Mouse (Mus musculus) forebrain, embryonic 12.5 days (tissue): Measurements from ENCODE around the gene Raet1d. TPM values are rescaled to one million over a fixed set of nuclear protein-coding genes. Genes with fewer than 3 reads are reported as not detected.
"Not testable (repeated sequence)": the region's sequence is repeated elsewhere in the genome, so short reads cannot be mapped to it uniquely, and the experiment has no call there.

Source experiments
- ATAC-seq: fragments of 200-750 bp; cut with Nextera tagmentation; 2 replicates; pipeline ENCODE4 v1.8.0; 2017; ENCODE audit warnings: moderate TSS enrichment; ENCODE audit not compliant: low FRiP score
- H3K27ac ChIP-seq: fragments of 300-500 bp; sonication (generic); 2 replicates; pipeline ENCODE4 v1.5.1; 2016; ENCODE audit warnings: mild to moderate bottlenecking
- H3K27me3 ChIP-seq: fragments of 300-500 bp; sonication (generic); 2 replicates; pipeline ENCODE4 v1.6.1; 2016; ENCODE audit warnings: mild to moderate bottlenecking
- H3K36me3 ChIP-seq: fragments of 300-500 bp; sonication (generic); replicated peaks from 2 replicates; pipeline ENCODE4 v1.6.1; 2016; ENCODE audit warnings: mild to moderate bottlenecking
- H3K4me1 ChIP-seq: fragments of 300-500 bp; sonication (generic); 2 replicates; pipeline ENCODE4 v1.6.1; 2016
- H3K4me2 ChIP-seq: fragments of 300-500 bp; sonication (generic); 2 replicates; pipeline ENCODE4 v1.6.1; 2016; ENCODE audit warnings: mild to moderate bottlenecking, moderate library complexity
- H3K4me3 ChIP-seq: fragments of 300-500 bp; sonication (generic); replicated peaks from 2 replicates; pipeline ENCODE4 v1.5.1; 2016; ENCODE audit warnings: mild to moderate bottlenecking
- H3K9ac ChIP-seq: fragments of 300-500 bp; sonication (generic); 2 replicates; pipeline ENCODE4 v1.6.1; 2016; ENCODE audit warnings: mild to moderate bottlenecking
- H3K9me3 ChIP-seq: fragments of 300-500 bp; sonication (generic); 2 replicates; pipeline ENCODE4 v1.6.1; 2016
- WGBS: fragments of 180-500 bp; shearing (Covaris S2); methylation state at CpG from one replicate; pipeline ENCODE4 v1.1.7; 2016; 5-methylcytosine and 5-hydroxymethylcytosine counted together
- polyA plus RNA-seq: library from polyadenylated mRNA; unstranded; fragments of >200 nt; fragmentation: Nextera tagmentation; extraction: Ambion mirVana; gene quantifications from 2 replicates; pipeline ENCODE4 v1.2.1, GENCODE M21; 2016

Raet1d gene
- 11.2 and 12.6 TPM in 2 replicates for polyA plus RNA-seq

DNA sequence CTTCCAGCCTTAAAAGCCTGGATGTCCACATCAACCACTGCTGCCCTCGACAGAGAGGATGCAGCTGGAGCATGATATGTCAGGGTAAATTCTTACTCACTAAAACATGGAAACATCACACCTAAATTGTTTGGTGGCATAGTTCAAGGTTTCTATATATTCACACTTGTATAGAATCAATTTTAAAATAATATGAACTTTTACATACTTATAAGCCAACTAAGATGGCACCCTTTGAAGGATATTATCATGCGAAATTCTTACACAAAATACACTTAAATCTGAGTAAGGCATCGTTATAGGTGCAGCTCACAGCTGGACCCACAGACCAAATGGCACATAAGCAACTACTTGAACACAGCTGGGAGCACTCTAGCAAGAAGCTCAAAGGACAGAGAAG lies at the start of gene Raet1d:
TSS of gene Raet1d (plus strand) at position 301 of the 400 bp plus-strand sequence.
- not testable (repeated sequence) for H3K9ac ChIP-seq, H3K36me3 ChIP-seq, H3K27me3 ChIP-seq, H3K4me1 ChIP-seq, H3K27ac ChIP-seq, H3K4me3 ChIP-seq, ATAC-seq, H3K4me2 ChIP-seq, H3K9me3 ChIP-seq
- WGBS = 66% methylated on average over 3 of the region's 3 CpGs

DNA sequence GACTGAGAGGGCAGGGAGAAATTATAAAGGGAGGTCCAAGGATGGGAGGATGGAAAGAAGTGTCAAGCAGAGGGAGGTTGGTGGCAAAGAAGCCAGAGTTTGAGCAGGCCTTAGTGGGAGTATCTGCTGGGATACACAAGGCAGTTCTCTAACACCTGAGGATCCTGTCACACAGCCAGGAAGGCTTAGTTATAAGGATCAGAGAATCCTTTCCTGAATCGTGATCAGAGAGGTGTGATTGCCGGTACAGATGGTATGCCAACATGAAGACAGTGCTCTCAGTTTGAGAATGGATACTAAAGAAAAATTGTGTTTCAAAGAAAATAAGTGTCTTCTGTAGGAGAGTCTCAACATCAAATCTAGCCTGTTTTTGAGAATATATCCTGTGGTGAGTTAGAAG lies 37.5 kb upstream of the Raet1d start:
- H3K9ac ChIP-seq = no peak overlapping the region
- 91% methylated on average over 2 of the region's 2 CpGs for WGBS
- no peaks in the 10 kb centered on the region for H3K36me3 ChIP-seq

GRCm38 (mm10) chr10:22345721-22346120 lies 14.6 kb upstream of the Raet1d start:
- H3K9ac ChIP-seq, ATAC-seq, H3K9me3 ChIP-seq, H3K4me1 ChIP-seq, H3K27ac ChIP-seq, H3K27me3 ChIP-seq, H3K4me2 ChIP-seq, H3K36me3 ChIP-seq, H3K4me3 ChIP-seq: not testable (repeated sequence)
- WGBS = 86% methylated on average over 4 of the region's 4 CpGs

More for the DNA sequence above, 37.5 kb upstream of the Raet1d start:
- Histone ChIP-seq H3K27me3 (no peaks in the 10 kb centered on the region), H3K27ac (no peak overlapping the region), H3K4me1 (no peaks in the 10 kb centered on the region), H3K4me2 (no peak overlapping the region), H3K4me3 (no peak overlapping the region), H3K9me3 (no peaks in the 10 kb centered on the region)
- no peak for ATAC-seq

DNA sequence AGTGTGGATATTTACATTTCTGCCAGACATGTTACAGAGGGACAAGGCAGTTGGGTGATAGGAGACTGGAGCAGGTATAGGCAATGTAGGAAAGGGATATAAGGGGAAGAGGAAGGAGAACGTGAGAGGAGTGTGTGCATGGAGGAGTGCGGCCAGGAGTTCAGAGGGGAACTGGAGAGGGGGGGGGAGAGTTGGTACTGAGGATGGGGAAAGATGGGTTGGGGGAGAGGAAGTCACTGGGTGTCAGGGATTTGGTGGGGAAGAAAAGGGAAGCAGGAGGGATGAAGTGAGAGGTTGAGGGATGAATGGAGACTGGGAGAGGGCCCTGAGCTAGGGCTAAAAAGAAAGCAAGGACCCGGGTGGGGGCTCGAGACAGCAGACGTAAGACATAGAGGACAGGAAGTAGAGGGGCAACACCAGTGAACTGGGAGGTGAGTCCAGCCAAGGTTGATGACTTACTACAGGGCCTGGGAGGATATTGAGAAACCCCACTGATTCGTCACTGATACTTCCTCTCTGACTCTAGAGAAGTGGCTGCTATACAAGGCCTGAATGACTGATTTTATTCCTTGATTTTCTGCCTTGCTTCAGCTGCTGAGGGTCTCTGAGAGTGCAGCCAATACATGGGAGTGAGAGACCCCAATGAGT lies 6.7 kb upstream of the Raet1d start:
- not testable (repeated sequence) for H3K27me3 ChIP-seq, H3K9me3 ChIP-seq, H3K36me3 ChIP-seq, H3K9ac ChIP-seq, H3K4me3 ChIP-seq, H3K27ac ChIP-seq, H3K4me1 ChIP-seq, H3K4me2 ChIP-seq, ATAC-seq
- WGBS = 85% methylated on average over 6 of the region's 6 CpGs

GRCm38 (mm10) chr10:22354196-22354574 lies 6.2 kb upstream of the Raet1d start:
- not testable (repeated sequence) for ATAC-seq, H3K27ac ChIP-seq, H3K27me3 ChIP-seq, H3K4me2 ChIP-seq, H3K9me3 ChIP-seq, H3K9ac ChIP-seq, H3K4me1 ChIP-seq, H3K4me3 ChIP-seq, H3K36me3 ChIP-seq
- WGBS = 91% methylated on average over 2 of the region's 2 CpGs

DNA sequence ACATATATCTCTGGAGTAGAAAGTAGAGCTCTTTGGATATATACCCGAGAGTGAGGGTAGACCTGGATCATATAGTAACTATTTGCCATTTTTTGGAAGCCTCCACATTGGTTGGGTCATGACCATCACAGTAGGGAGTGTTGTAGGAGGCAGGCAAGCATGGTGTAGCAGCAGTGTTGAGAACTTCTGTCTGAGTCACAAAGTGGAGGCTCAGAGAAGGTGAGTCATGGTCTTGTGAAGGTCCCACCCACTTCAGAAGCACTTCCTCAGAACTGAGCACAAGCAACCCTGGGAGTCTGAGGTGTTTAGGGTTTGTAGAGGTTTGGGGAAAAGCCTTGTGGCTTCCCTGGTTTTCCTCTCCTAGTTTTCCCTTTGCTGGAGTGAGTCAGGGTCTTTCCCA lies 3.0 kb upstream of the Raet1d start:
- H3K9ac ChIP-seq, H3K9me3 ChIP-seq, H3K36me3 ChIP-seq, H3K27me3 ChIP-seq, H3K4me1 ChIP-seq, ATAC-seq, H3K4me2 ChIP-seq, H3K4me3 ChIP-seq, H3K27ac ChIP-seq: not testable (repeated sequence)
- 76% methylated on average over 1 of the region's 1 CpGs for WGBS

DNA sequence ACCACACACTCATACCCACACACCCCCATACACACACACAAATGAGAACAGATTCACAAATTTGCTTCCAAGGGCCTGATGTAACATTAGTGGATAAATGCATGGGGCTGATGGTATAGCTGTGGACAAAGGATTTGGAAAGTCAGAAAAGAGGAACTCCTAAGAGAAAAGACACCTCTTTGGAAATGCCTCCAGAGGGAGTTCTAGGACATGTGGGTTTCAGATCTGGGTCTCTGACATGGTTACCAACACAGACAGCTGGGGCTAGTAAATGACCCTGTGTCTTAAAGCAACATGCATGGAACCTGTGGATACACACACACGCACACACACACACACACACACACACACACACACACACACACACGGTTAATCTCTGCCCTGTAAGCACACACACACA lies 605 bp downstream of the Raet1d start:
- not testable (repeated sequence) for H3K36me3 ChIP-seq, H3K9me3 ChIP-seq, H3K27me3 ChIP-seq, H3K4me1 ChIP-seq, H3K4me3 ChIP-seq, H3K4me2 ChIP-seq, H3K9ac ChIP-seq, H3K27ac ChIP-seq, ATAC-seq
- 33% methylated on average over 2 of the region's 2 CpGs for WGBS

GRCm38 (mm10) chr10:22361415-22362352 lies 1.3 kb downstream of the Raet1d start:
- 0% methylated on average over 8 of the region's 15 CpGs for WGBS
- Histone ChIP-seq H3K4me3 (peak overlapping the region; percentile 22; the same call in 1 of the 2 replicates), H3K4me2 (peak overlapping the region; percentile 44)
- H3K27me3 ChIP-seq, H3K36me3 ChIP-seq, H3K4me1 ChIP-seq, H3K27ac ChIP-seq, H3K9me3 ChIP-seq, H3K9ac ChIP-seq: not testable (repeated sequence)
- peak; percentile 91 for ATAC-seq

GRCm38 (mm10) chr10:22362466-22362865 lies 2.1 kb downstream of the Raet1d start:
- H3K4me2 ChIP-seq, H3K27me3 ChIP-seq, H3K27ac ChIP-seq, H3K4me3 ChIP-seq, H3K9me3 ChIP-seq, H3K9ac ChIP-seq, H3K36me3 ChIP-seq, H3K4me1 ChIP-seq, ATAC-seq: not testable (repeated sequence)
- WGBS = 98% methylated on average over 2 of the region's 2 CpGs

- H3K9me3 ChIP-seq, ATAC-seq: not testable (repeated sequence)
- 91% methylated on average over 2 of the region's 2 CpGs for WGBS
Observed at GRCm38 (mm10) chr10:22364915-22365314, 4.6 kb downstream of the Raet1d start.

GRCm38 (mm10) chr10:22381226-22381625 lies 20.9 kb downstream of the Raet1d start:
- not testable (repeated sequence) for H3K9me3 ChIP-seq, H3K4me1 ChIP-seq, H3K27ac ChIP-seq, H3K36me3 ChIP-seq, H3K9ac ChIP-seq, H3K4me3 ChIP-seq, H3K27me3 ChIP-seq
- peak; percentile 64 for ATAC-seq
- 0 out of 2 replicates have a peak overlapping the region, but pooled peaks have one; percentile 15 for H3K4me2 ChIP-seq
- whole genome bisulfite sequencing = 5% methylated on average over 6 of the region's 10 CpGs

More at GRCm38 (mm10) chr10:22364915-22365314, 4.6 kb downstream of the Raet1d start:
- not testable (repeated sequence) for H3K27ac ChIP-seq, H3K36me3 ChIP-seq, H3K27me3 ChIP-seq, H3K4me3 ChIP-seq, H3K4me2 ChIP-seq, H3K9ac ChIP-seq, H3K4me1 ChIP-seq

GRCm38 (mm10) chr10:22390146-22390545 lies 29.8 kb downstream of the Raet1d start:
- H3K9ac ChIP-seq, H3K9me3 ChIP-seq, H3K27ac ChIP-seq, H3K4me2 ChIP-seq, H3K27me3 ChIP-seq, H3K4me3 ChIP-seq, H3K36me3 ChIP-seq, H3K4me1 ChIP-seq, ATAC-seq: not testable (repeated sequence)
- 81% methylated on average over 7 of the region's 7 CpGs for WGBS

DNA sequence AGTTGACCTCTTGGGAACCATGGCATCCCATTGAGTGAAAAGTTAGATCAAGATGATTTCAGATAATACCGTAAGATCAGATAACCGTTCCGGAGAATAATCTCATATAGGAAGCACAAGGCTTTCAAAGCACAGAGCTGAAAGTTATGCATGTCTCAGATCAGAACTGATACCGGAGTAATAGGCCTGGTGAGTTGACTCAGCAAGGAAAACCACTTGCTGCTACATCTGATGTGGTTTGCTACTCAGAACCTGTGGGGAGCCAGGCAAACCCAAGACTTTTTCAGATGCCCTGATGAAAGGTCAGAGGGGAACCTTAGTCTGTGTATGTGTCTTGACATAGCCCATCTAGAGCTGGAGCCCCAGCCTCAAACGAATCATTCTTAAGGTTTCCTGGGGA lies 31.3 kb downstream of the Raet1d start:
- not testable (repeated sequence) for H3K4me1 ChIP-seq, H3K27me3 ChIP-seq, H3K4me2 ChIP-seq, H3K36me3 ChIP-seq, H3K9ac ChIP-seq, H3K9me3 ChIP-seq, H3K4me3 ChIP-seq, H3K27ac ChIP-seq, ATAC-seq
- WGBS = 96% methylated on average over 4 of the region's 5 CpGs
